Mouse (Mus musculus): ENCODE data around the gene Sp7. TPM values are rescaled to one million over a fixed set of nuclear protein-coding genes. Genes with fewer than 3 reads are reported as not detected.

Gene Sp7
- total RNA-seq (2021): under 1 TPM in 1 of 2 experiments, not detected in 1; 0.10 TPM
- long read RNA-seq, experiment 1: 0 reads
- long read RNA-seq, experiment 2, partial matches to known transcripts: 0 of 1 reads
- long read RNA-seq, experiment 2, other reads (novel, unspliced or antisense): 1 of 1 reads

DNA sequence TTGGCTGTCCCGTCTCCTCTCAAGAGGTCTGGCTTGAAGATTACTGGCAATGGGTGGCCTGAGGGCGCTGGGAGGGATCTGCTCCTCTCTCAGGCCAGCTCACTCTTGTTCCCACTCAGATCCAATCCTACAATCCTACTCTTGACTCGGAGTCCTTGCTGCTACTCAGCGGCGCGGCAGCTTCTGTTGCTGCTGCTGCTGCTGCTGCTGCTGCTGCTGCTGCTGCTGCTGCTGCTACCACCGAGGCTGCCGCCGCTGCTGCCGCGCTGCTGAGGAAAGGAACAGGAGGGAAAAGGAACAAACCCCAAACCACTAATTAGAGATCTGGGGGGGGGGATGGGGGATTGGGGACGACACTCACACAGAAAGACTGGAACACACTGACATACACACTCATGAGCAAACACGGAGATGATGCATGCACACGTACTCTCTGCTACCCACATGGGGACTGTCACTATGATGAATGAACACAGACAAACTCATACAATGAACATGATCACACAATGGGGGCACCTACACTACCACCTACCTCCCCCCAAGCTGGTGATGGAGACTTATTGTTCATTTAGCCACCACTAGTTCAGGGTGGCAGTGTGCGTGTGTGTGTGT is at the start of gene Sp7:
TSS of gene Sp7 (minus strand) at position 450 of the 612 bp plus-strand sequence.
- no peak for DNase-seq (ENCODE audit: low spot score in 2 of 2)

DNA sequence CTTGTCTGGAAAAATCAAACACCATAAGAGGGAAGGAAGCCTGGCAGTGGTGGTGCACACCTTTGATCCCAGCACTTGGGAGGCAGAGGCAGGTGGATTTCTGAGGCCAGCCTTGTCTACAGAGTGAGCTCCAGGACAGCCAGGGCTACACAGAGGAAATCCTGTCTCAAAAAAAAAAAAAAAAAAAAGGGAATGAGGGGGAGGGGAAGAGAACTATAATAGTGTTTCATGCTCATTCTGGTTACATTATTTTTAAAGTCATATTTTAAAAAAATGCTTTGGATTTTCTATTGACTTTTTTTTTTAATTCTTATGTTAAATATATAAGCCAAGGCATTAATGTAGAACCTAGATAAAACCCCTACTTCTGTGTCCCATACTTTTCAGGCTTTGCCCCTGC is 46.7 kb upstream of the Sp7 start:
- DNase-seq (ENCODE audit: low spot score in 2 of 2): no peak

DNA sequence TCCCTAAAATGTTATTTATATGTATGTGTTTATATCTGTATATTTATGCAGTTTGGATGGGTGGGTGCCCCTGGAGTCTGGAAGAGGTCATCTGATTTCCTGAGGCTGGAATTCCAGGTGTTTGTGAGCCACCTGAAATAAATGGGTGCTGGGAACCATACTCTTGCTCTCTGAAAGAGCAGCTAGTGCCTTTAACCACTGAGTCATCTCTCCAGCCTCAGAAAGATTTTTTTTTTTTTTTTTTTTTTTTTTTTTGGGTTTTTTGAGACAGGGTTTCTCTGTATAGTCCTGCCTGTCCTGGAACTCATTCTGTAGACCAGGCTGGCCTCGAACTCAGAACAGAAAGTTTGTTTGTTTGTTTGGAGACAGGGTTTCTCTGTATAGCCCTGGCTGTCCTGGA is 44.1 kb upstream of the Sp7 start:
- no peak for DNase-seq (ENCODE audit: low spot score in 2 of 2)

- DNase-seq (ENCODE audit: low spot score in 2 of 2): no peak
Observed at GRCm38 (mm10) chr15:102409286-102409685, 42.3 kb upstream of the Sp7 start.

GRCm38 (mm10) chr15:102408558-102409130 is 41.7 kb upstream of the Sp7 start:
- no peak for DNase-seq (ENCODE audit: low spot score in 2 of 2)

DNA sequence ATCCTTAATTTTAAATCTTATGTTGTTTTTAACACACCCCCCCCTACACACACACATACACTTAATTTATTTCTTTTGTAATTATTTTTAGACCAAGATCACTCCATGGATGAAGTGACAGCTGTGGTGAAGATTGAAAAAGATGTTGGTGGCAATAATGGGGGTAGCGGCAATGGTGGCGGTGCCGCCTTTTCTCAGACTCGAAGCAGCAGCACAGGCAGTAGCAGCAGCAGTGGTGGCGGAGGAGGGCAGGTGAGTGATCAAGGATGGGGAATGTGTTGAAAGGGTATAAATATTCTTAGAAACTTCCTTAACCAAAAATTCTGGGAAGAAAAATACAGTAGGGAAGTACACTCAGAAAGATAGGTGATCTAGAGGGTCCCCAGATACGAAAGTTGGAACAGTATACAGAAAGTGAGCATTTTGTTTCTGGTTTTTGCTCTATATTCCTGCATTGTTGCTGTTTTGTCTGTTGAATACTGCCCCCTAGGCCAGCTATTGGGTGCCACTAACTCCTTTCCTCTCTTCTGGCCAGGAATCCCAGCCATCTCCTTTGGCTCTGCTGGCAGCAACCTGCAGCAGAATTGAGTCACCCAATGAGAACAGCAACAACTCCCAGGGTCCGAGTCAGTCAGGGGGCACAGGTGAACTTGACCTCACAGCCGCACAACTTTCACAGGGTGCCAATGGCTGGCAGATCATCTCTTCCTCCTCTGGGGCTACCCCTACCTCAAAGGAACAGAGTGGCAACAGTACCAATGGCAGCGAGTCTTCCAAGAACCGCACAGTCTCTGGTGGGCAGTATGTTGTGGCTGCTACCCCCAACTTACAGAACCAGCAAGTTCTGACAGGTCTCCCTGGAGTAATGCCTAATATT is 40.9 kb upstream of the Sp7 start:
- no peak for DNase-seq (ENCODE audit: low spot score in 2 of 2)

- DNase-seq (ENCODE audit: low spot score in 2 of 2): no peak
Observed at GRCm38 (mm10) chr15:102406912-102407580, 40.1 kb upstream of the Sp7 start.

DNA sequence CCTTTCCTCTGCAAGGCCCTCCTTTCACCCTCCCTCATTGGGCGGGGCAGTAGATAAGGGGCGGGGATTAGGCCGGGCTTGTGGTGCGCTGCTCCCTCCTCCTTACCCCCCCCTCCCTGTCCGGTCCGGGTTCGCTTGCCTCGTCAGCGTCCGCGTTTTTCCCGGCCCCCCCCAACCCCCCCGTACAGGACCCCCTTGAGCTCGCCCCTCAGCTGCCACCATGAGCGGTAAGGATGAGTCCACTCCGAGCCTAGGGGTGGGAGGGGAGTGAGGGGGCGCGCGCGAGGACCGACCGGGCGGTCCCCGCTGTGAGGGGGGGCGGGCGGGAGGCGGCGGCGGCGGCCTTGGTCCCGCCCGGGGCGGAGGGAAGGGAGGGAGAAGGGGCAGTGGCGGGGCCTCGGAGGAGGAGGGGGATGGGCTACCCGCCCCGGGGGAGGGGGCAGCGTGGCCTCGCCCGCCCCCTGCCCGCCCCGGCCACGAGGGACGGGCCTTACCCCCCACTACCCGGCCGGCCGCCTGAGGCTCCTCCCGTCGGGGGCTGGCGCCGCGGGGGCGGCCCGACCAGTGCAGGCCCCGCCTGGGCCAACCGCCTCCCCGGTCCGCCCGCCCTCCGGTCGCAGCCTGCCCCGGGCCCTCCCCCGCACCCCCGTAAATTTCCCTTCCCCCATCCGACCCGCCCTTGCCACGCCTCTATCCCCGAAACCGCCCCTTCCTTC is 39.4 kb upstream of the Sp7 start:
- peak; percentile 86 for DNase-seq (ENCODE audit: low spot score in 2 of 2)

DNA sequence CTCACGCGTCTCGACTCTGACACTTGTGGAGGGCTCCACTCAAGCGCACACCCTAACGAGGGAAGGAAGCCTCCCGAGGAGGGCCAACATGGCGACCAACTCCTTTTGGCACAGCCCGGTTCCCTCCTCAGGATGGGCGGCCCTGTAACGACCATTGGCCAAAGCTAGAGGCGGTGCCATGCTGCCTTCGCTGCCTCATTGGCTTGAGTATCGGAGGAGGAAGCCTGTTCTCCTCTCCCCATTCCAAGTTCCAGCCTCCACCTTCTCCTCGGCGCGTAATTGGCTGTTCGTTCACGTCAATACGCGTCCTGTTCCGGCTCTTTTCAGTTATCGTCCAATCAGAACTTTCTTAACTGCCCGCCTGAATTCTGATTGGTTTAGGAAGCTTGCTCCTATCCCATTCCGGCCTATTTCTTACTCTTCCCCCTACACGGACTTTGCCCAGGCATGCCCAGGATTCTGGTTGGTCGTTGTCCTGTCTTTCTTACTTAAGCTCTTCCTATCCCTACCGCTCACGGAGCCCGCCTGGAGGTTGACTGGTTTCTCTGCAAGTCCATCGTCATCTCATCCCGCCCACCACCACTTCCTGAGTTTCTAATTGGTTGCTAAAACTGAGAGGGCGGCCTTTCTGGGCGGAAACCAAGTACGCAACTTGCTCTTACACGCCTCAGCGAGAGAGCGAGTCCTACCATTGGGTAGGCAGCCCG is 38.7 kb upstream of the Sp7 start, which contains the start of gene Sp1:
TSS of gene Sp1 (plus strand) at position 655 of the 707 bp plus-strand sequence.
- DNase-seq (ENCODE audit: low spot score in 2 of 2): peak; percentile 87 to 92

DNA sequence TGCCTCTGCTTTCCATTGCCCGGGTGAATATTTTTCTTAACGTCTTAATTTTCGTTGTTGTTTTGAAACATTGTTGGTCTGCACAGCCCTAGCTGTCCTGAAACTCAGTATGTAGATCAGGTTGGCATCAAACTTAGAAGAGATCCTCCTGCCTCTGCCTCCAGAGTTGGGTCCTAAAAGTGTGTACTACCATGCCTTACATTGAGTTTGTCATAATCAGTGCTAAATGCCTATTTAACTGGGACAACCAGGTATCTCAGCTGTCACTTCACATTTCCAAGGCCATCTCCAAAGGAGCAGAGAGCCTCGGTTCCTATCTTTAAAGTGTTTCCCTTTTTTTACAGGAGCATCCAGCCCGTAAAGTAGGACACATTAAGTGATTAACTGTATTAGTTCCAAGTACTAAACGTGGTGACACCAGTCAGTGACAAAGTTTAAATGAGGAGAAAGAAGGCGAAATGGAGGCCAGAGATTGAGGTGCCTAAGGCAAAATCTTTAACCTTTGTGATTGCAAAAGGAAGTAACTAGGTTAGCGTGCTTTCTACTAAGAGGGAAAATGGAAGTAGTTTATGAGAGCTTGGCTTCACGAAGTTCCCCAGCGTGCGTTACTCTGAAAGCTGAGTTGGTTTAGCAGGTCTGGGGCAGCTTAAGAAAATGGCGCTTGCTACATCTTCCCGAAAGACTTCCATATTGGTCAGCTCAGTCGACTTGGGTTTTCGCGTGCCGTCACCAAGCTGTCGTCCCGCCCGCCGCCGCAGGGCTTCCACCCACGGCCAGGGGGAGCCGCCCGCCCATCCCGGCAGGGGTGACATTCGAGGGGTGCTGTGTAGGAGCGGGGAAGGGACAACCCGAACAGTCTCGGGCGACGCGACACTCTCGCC is 37.9 kb upstream of the Sp7 start:
- DNase-seq (ENCODE audit: low spot score in 2 of 2): no peak

GRCm38 (mm10) chr15:102402210-102402609 is 35.2 kb upstream of the Sp7 start:
- DNase-seq (ENCODE audit: low spot score in 2 of 2): no peak

- no peak for DNase-seq (ENCODE audit: low spot score in 2 of 2)
Observed at GRCm38 (mm10) chr15:102401278-102401677, 34.3 kb upstream of the Sp7 start.

DNA sequence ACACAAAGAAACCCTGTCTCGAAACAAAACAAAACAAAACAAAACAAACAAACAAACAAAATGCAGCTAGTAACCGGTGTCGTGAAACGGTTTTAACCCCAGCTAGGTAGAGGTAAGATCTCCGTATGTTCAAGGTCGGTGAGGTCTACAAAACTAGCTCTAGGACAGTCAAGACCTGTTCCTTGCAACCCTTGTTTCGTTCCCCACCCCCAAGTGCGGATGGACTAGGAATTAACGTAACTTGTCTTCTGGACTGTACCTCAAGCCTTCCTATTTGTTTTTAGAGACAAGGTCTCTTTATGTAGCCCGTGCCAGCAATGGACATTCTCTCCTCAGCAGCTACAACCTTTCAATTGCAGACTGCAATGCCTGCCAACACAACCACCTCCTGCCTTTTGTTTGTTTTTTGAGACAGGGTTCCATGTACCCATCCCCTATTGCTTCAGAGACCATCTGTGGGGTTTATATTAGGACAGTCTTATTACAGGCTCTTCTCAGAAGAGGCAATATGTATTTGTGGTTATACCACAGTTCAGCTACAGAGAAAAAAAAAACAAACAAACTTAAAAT is 33.6 kb upstream of the Sp7 start:
- DNase-seq (ENCODE audit: low spot score in 2 of 2): no peak

DNA sequence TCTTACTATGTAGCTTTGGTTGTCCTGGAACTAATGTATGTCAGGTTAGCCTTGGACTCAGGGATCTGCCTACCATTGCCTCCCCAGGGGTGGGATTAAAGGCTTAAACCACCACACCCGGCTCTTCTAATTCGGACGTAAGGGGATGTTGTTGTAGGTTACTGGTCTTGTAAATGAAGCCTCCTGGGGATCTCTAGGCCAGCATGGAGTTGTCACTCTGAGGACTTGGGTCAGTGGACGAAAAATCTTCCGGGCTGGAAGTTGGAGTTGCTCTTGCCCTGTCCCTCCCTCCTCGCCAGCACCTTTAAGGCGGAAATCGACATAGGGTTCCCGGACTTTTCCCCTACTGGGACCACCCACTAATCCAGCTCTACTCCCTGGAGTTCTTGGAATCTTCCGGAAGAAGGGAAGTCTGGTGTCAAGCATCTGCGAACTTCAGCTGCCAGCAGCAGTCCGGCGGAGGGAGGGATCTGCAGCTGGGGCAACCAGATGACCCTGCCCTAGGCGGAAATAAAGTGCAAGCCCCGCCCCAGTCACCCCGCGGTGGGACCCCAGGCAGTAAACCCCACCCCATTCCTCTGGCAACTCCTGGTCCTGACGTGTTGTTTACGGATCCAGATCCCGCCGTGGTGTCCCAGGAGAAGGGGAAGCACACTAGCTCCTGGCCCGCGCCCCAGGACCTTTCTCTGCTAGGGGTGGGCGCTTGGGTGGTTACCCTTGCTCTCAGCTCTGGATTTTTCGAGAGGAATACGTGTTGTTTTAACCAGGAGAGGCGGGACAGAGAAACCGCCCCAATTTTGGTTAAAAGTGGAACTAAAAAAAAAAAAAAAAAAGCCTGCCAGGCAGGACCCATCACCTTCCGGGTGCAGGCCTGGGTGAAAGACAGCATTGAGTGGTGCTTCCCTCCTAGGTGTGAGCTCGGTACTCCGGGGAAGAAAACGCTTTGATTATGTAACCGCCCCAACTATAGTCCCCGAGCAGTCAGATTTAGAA is 32.5 kb upstream of the Sp7 start:
- DNase-seq (ENCODE audit: low spot score in 2 of 2): peak; percentile 83 to 85

GRCm38 (mm10) chr15:102398629-102399028 is 31.6 kb upstream of the Sp7 start:
- no peak for DNase-seq (ENCODE audit: low spot score in 2 of 2)

GRCm38 (mm10) chr15:102395061-102395460 is 28.1 kb upstream of the Sp7 start:
- DNase-seq (ENCODE audit: low spot score in 2 of 2): no peak

- DNase-seq (ENCODE audit: low spot score in 2 of 2): no peak
Observed at GRCm38 (mm10) chr15:102393584-102394014, 26.6 kb upstream of the Sp7 start.
